Mouse (Mus musculus): ENCODE measurements around the gene Pdcl2. TPM values are rescaled to one million over a fixed set of nuclear protein-coding genes. Genes with fewer than 3 reads are reported as not detected.

Pdcl2 gene
- not detected in 2 replicates for polyA plus RNA-seq (2014; fragmentation: Nextera tagmentation; extraction: Ambion mirVana)

DNA sequence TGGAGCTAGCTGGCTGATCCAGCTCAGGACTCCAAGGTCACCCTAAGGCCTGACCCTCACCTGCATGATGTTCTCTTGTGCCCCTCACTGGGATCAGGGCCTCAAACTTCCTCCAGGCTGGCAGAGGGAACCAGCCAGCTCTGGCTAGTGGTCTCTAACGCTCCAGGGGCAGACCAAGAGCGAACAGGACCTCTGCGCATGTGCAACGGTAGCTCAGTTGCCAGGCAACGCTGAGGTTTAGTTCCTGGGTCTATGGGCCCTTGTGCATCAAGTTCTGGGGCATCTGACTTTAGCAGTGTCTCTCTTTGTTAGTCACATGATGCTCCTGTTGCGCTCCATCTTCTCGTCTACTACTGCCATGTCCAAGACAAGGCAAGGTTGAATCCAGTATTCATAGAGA lies at the start of gene Pdcl2:
Gene Pdcl2, minus strand, starts transcription at position 204 of the 400 bp plus-strand sequence.
- no peak within 1 kb of the TSS for H3K27ac ChIP-seq (ENCODE audit: low read length)
- H3K4me3 ChIP-seq (ENCODE audit: low read depth, low read length), result no peak within 1 kb of the TSS
- H3K9me3 ChIP-seq (ENCODE audit: control insufficient read depth, low read depth, low read length), result no peaks in the 10 kb centered on the region
- no peaks in the 10 kb centered on the region for H3K36me3 ChIP-seq (ENCODE audit: control insufficient read depth, insufficient read depth, low read length)
- H3K4me1 ChIP-seq (ENCODE audit: control insufficient read depth, insufficient read depth, low read length), result no peaks in the 10 kb centered on the region
- H3K9ac ChIP-seq (replicated peaks; ENCODE audit: low read depth, low read length), result no peak within 1 kb of the TSS
- H3K27me3 ChIP-seq (ENCODE audit: control insufficient read depth, insufficient read depth, low read length), result no peaks in the 10 kb centered on the region
- H3K4me2 ChIP-seq (replicated peaks; ENCODE audit: low read depth, low read length), result no peak within 1 kb of the TSS
- ATAC-seq (ENCODE audit: insufficient number of reproducible peaks, insufficient read depth, low FRiP score, low read depth), result no peak
- 90% methylated on average over 7 of the region's 7 CpGs for WGBS

DNA sequence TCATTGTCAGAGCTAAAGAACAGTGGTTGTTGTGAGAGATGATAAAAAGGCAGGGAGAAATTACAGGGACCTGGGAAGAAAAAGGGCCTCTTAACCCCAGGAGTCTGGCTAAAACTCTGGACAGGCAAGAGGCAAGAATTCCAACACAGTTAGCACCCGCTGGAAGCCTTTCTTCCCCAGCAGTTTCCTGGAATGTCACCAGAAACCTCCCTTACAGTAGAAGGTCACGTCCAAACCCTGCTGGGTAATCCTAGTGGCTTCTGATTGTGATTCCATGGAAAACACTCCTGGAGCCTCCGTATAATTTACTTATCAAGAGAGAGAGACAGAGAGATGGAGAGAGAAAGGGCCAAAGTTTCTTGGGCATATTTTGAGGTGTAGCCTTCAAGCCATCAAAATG lies 48.3 kb upstream of the Pdcl2 start:
- Histone ChIP-seq H3K27me3 (ENCODE audit: control insufficient read depth, insufficient read depth, low read length) (no peaks in the 10 kb centered on the region), H3K4me2 (replicated peaks; ENCODE audit: low read depth, low read length) (no peak overlapping the region), H3K27ac (ENCODE audit: low read length) (no peak overlapping the region), H3K9ac (replicated peaks; ENCODE audit: low read depth, low read length) (no peak overlapping the region), H3K36me3 (ENCODE audit: control insufficient read depth, insufficient read depth, low read length) (no peaks in the 10 kb centered on the region), H3K9me3 (ENCODE audit: control insufficient read depth, low read depth, low read length) (no peaks in the 10 kb centered on the region), H3K4me3 (ENCODE audit: low read depth, low read length) (no peak overlapping the region), H3K4me1 (ENCODE audit: control insufficient read depth, insufficient read depth, low read length) (no peaks in the 10 kb centered on the region)
- WGBS, result 50% methylated on average over 3 of the region's 3 CpGs
- no peak for ATAC-seq (ENCODE audit: insufficient number of reproducible peaks, insufficient read depth, low FRiP score, low read depth)

DNA sequence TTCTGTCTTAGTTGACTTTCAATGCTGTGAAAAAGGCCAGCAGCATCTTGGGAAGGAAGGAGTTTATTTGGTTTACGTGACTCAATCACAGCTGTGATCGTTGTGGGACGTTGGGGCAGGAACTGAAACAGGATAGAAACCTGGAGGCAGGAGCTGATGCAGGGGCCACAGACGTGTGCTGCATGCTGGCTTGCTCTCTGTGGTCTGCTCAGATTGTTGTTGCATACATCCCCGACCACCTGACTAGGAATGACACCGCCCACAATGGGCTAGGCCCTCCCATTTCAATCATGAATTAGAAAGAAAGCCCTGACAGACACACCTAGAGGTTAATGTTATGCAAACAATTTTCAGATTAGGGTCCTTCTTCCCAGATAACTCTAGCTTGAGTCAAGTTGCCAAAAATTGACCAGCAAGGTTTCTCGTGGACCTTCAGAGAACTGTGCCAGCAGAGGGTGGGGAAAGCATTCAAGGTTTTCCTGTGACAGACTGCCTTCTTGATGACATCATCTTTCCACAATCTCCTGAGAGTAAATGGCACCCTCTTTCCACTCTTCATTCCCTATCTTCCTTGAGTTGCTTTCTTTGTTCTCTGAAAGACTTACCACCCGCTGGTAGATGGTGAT lies 38.4 kb upstream of the Pdcl2 start:
- no peak overlapping the region for H3K9ac ChIP-seq (replicated peaks; ENCODE audit: low read depth, low read length)
- WGBS, result 74% methylated on average over 8 of the region's 8 CpGs

DNA sequence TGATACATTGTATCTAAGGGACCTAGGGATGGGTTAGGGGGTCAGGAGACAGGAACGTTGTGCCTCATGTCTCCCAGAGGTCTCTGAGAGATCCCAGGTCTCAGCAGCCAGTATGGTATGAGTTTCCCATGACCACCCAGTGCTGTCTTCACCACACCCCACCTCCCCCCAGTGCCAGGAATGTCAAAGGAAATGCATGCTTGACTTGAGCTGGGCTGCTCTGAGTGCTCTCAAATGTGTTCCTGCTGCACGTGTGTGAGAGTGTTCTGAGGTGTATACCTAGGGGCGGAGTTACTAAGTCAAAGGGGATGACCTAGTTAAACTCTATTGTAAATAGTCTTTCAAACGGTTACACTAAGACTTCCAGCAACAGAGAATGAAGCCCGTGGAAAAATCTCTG lies 34.5 kb upstream of the Pdcl2 start:
- ATAC-seq (ENCODE audit: insufficient number of reproducible peaks, insufficient read depth, low FRiP score, low read depth), result no peak
- H3K27me3 ChIP-seq (ENCODE audit: control insufficient read depth, insufficient read depth, low read length), result 0 out of 2 replicates have a peak, but pooled peaks cover 7% of the 10 kb centered on the region
- no peaks in the 10 kb centered on the region for H3K36me3 ChIP-seq (ENCODE audit: control insufficient read depth, insufficient read depth, low read length)
- H3K9me3 ChIP-seq (ENCODE audit: control insufficient read depth, low read depth, low read length), result no peaks in the 10 kb centered on the region
- no peak overlapping the region for H3K9ac ChIP-seq (replicated peaks; ENCODE audit: low read depth, low read length)
- WGBS, result 36% methylated on average over 5 of the region's 5 CpGs
- no peak overlapping the region for H3K27ac ChIP-seq (ENCODE audit: low read length)
- 0 out of 2 replicates have a peak, but pooled peaks cover 5% of the 10 kb centered on the region for H3K4me1 ChIP-seq (ENCODE audit: control insufficient read depth, insufficient read depth, low read length)
- H3K4me3 ChIP-seq (ENCODE audit: low read depth, low read length), result no peak overlapping the region
- no peak overlapping the region for H3K4me2 ChIP-seq (replicated peaks; ENCODE audit: low read depth, low read length)

More for the DNA sequence above, 38.4 kb upstream of the Pdcl2 start:
- H3K4me3 ChIP-seq (ENCODE audit: low read depth, low read length), result no peak overlapping the region
- no peak for ATAC-seq (ENCODE audit: insufficient number of reproducible peaks, insufficient read depth, low FRiP score, low read depth)
- no peaks in the 10 kb centered on the region for H3K36me3 ChIP-seq (ENCODE audit: control insufficient read depth, insufficient read depth, low read length)
- no peak overlapping the region for H3K27ac ChIP-seq (ENCODE audit: low read length)
- no peaks in the 10 kb centered on the region for H3K9me3 ChIP-seq (ENCODE audit: control insufficient read depth, low read depth, low read length)
- H3K27me3 ChIP-seq (ENCODE audit: control insufficient read depth, insufficient read depth, low read length), result no peaks in the 10 kb centered on the region
- H3K4me1 ChIP-seq (ENCODE audit: control insufficient read depth, insufficient read depth, low read length), result no peaks in the 10 kb centered on the region
- H3K4me2 ChIP-seq (replicated peaks; ENCODE audit: low read depth, low read length), result no peak overlapping the region

DNA sequence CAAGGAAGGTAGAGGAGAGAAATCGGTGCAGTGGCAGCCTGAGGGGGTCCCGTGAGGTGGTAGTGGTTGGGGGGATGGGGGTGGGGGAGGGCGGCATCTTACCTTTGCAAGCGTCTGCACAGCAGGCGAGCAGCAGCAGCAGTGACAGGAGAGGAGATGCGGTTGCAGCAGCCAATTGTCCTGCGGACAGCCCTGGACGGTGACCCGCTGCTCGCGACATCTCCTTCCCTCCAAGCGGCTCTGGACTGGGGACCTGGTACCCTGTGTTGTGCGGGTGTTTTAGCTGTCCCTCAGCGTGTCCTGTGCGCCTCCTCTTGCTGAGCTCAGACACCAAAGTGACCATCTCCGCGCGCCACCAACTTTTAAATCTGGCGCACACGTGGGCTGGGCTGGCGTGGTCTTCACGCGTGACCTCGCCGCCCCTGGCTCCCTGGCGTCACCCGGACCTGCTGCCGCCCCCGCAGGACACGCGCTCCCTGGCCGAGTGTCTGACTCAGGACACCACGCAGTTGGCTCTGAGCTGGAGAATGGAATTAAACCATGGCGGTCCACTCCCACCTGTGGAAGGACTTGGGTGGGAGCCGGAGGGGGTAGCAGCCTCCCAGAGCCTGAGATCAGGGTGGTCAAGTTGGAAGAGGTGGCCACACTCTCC lies 32.6 kb upstream of the Pdcl2 start, which contains the start of gene Nmu:
Gene Nmu, minus strand, starts transcription at position 336 of the 652 bp plus-strand sequence.
- peak within 1 kb of the TSS; percentile 64 for H3K4me2 ChIP-seq (replicated peaks; ENCODE audit: low read depth, low read length)
- H3K27ac ChIP-seq (ENCODE audit: low read length), result no peak within 1 kb of the TSS
- 0 out of 2 replicates have a peak, but pooled peaks cover 5% of the 10 kb centered on the region for H3K4me1 ChIP-seq (ENCODE audit: control insufficient read depth, insufficient read depth, low read length)
- H3K9me3 ChIP-seq (ENCODE audit: control insufficient read depth, low read depth, low read length), result no peaks in the 10 kb centered on the region
- H3K27me3 ChIP-seq (ENCODE audit: control insufficient read depth, insufficient read depth, low read length), result 0 out of 2 replicates have a peak, but pooled peaks cover 7% of the 10 kb centered on the region
- WGBS, result 4% methylated on average over 35 of the region's 35 CpGs
- peak within 1 kb of the TSS; percentile 25 for H3K4me3 ChIP-seq (ENCODE audit: low read depth, low read length)
- ATAC-seq (ENCODE audit: insufficient number of reproducible peaks, insufficient read depth, low FRiP score, low read depth), result no peak; the same call in 1 of the 2 replicates
- no peak within 1 kb of the TSS for H3K9ac ChIP-seq (replicated peaks; ENCODE audit: low read depth, low read length)
- H3K36me3 ChIP-seq (ENCODE audit: control insufficient read depth, insufficient read depth, low read length), result no peaks in the 10 kb centered on the region

DNA sequence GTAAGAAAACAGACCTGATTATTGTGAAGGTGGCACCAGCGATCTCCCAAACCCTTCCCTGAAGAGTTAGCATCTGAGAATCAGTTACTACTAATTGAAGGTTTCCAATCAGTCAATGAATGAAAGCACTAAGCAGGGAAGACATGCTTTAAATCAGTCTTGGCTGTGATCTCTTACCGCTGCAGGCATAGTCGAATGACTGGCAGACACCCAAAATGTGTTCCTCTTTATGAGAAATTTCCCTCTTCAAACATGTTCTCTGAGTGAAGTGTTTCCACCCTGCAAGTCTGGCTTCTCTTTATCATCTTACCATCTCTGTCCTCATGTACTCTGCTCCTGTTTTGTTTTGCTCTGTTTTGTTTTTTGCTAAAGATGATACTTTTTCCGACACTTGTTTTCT lies 29.8 kb upstream of the Pdcl2 start:
- Histone ChIP-seq H3K27me3 (ENCODE audit: control insufficient read depth, insufficient read depth, low read length) (0 out of 2 replicates have a peak, but pooled peaks cover 7% of the 10 kb centered on the region), H3K4me3 (ENCODE audit: low read depth, low read length) (no peak overlapping the region), H3K9ac (replicated peaks; ENCODE audit: low read depth, low read length) (no peak overlapping the region), H3K36me3 (ENCODE audit: control insufficient read depth, insufficient read depth, low read length) (no peaks in the 10 kb centered on the region), H3K27ac (ENCODE audit: low read length) (no peak overlapping the region), H3K9me3 (ENCODE audit: control insufficient read depth, low read depth, low read length) (no peaks in the 10 kb centered on the region), H3K4me1 (ENCODE audit: control insufficient read depth, insufficient read depth, low read length) (0 out of 2 replicates have a peak, but pooled peaks cover 5% of the 10 kb centered on the region), H3K4me2 (replicated peaks; ENCODE audit: low read depth, low read length) (no peak overlapping the region)
- no peak for ATAC-seq (ENCODE audit: insufficient number of reproducible peaks, insufficient read depth, low FRiP score, low read depth)
- 75% methylated on average over 4 of the region's 4 CpGs for WGBS

DNA sequence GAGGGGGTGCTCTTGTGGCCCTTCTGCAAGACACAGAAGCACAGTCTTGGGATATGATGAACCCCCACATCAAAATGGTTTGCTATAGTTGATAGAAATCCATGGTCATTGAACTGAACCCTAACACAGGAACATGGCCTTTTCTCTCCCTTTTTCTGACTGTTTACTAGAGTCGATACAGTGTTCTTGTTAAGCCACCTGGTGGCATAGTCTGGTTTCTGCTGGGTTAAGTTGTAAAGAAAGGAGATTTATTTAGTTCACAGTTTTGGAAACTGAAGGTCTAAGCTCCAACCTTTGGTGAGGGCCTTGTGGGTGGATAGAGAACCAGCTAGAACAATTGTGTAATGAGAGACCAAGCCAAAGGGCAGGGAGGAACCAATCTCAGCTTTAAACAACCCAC lies 29.1 kb upstream of the Pdcl2 start:
- no peak overlapping the region for H3K27ac ChIP-seq (ENCODE audit: low read length)
- no peak overlapping the region for H3K4me2 ChIP-seq (replicated peaks; ENCODE audit: low read depth, low read length)
- no peak for ATAC-seq (ENCODE audit: insufficient number of reproducible peaks, insufficient read depth, low FRiP score, low read depth)
- H3K36me3 ChIP-seq (ENCODE audit: control insufficient read depth, insufficient read depth, low read length), result no peaks in the 10 kb centered on the region
- H3K27me3 ChIP-seq (ENCODE audit: control insufficient read depth, insufficient read depth, low read length), result 0 out of 2 replicates have a peak, but pooled peaks cover 7% of the 10 kb centered on the region
- no peak overlapping the region for H3K4me3 ChIP-seq (ENCODE audit: low read depth, low read length)
- H3K9me3 ChIP-seq (ENCODE audit: control insufficient read depth, low read depth, low read length), result no peaks in the 10 kb centered on the region
- H3K4me1 ChIP-seq (ENCODE audit: control insufficient read depth, insufficient read depth, low read length), result 0 out of 2 replicates have a peak, but pooled peaks cover 5% of the 10 kb centered on the region
- no peak overlapping the region for H3K9ac ChIP-seq (replicated peaks; ENCODE audit: low read depth, low read length)
- WGBS, result 64% methylated on average over 1 of the region's 1 CpGs

DNA sequence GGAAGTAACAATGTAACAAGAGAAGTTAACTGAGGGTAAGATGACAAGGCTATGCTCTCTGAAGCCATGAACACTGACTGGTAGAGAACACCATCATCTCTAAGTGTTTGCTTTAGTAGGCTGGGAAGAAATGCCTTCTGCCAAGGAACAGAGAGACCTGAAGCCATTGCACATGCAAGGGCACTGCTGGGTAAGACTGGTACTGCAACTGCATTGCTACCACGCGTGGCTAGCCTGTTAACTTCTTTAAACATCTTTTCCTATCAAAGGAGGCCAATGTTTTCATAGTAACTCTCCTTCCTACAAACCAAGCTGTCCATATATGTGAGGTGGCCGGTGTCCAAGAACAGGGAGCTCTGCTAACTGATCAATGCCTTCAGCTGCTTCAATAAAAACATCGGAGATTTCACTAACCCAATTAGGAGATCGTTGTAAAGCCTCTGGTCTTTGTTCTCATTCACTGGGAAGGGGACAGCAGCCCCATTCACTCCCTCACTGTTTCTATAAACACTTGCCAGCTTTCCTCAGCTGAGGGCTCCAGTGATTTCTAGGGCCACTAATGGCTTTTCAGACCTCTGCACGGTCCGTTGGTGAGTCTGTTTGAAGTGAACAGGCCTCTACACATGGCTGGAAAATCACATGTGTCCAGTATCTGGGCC lies 21.1 kb upstream of the Pdcl2 start:
- no peak overlapping the region for H3K4me2 ChIP-seq (replicated peaks; ENCODE audit: low read depth, low read length)
- no peaks in the 10 kb centered on the region for H3K9me3 ChIP-seq (ENCODE audit: control insufficient read depth, low read depth, low read length)
- H3K36me3 ChIP-seq (ENCODE audit: control insufficient read depth, insufficient read depth, low read length), result no peaks in the 10 kb centered on the region
- WGBS, result 53% methylated on average over 7 of the region's 7 CpGs
- H3K4me3 ChIP-seq (ENCODE audit: low read depth, low read length), result no peak overlapping the region
- H3K4me1 ChIP-seq (ENCODE audit: control insufficient read depth, insufficient read depth, low read length), result no peaks in the 10 kb centered on the region
- no peak for ATAC-seq (ENCODE audit: insufficient number of reproducible peaks, insufficient read depth, low FRiP score, low read depth)
- no peak overlapping the region for H3K9ac ChIP-seq (replicated peaks; ENCODE audit: low read depth, low read length)
- H3K27me3 ChIP-seq (ENCODE audit: control insufficient read depth, insufficient read depth, low read length), result no peaks in the 10 kb centered on the region
- no peak overlapping the region for H3K27ac ChIP-seq (ENCODE audit: low read length)

Data from stomach, embryonic 14.5 days (tissue).